Mouse (Mus musculus) hematopoietic multipotent progenitor cell, adult 10-12 weeks (in vitro differentiated cells): ENCODE data around the gene Eaf1. TPM values are rescaled to one million over a fixed set of nuclear protein-coding genes. Genes with fewer than 3 reads are reported as not detected.

Source experiments
- polyA plus RNA-seq: library from polyadenylated mRNA; stranded (reverse); fragments of >175 nt; gene quantifications from 2 replicates; pipeline ENCODE4 v1.2.3, GENCODE M21; 2012; ENCODE audit warnings: low replicate concordance

Gene Eaf1
- 111 and 216 TPM in 2 replicates for polyA plus RNA-seq

DNA sequence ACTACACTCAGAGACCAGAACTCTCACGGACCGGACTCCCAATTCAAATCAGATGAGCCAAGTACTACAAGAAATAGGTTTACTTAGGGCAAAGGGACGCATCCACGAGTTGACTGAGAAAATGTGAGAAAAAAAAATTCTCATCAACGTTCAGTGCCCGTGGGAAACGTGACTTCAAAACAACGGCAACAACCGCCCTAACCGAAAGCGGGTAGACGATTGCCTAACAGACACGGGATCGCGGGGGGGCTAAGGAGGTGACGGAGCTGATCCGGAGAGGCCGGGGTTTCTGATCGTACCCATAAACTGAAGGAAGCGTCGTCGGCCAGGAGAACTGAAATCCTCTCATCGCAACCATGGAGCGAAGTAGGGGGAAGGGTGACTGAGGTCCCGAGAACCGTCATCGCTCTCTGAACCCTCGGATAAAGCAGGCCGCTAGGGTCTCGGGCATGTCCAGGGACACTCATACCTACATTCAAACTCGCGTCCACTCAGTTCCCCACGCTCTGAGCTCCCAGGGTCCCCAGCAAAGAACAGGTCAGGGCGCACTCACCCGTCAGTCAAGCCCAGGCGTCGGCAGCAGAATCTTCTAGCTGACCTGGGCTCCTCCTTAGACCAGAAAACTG is at the start of gene Eaf1:
Eaf1 (plus strand) TSS at position 51 of the 626 bp plus-strand sequence.

DNA sequence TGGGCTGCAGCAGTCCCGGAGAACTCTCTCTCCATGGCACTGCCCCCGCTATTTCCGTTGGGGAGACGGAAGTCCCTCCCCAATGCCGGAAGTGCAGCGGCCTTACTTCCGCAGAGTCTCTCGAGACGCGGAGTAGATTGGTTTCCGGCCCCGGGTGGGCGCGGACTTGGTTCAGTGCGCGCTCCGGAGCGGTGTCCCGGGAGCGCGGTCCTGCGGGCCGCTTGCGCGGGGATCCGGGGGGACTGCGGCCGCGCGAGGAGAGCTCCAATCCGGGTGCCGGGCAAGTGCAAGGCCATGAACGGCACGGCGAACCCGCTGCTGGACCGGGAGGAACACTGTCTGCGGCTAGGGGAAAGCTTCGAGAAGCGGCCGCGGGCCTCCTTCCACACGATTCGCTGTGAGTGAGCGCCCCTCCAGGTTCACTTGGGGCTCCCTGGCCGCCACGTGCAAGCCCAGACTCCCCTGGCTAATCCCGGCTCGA is 816 bp downstream of the Eaf1 start, which contains the start of gene Mettl6:
Mettl6 (minus strand) TSS at position 66 of the 481 bp plus-strand sequence.

Other genes with a start within 250 kb of the Eaf1 start
- 5.3 and 6.3 TPM in 2 replicates for gene Phf7, start 243.1 kb upstream of the Eaf1 start, polyA plus RNA-seq
- gene Bap1, start 242.9 kb upstream of the Eaf1 start, polyA plus RNA-seq = 42.4 and 44.6 TPM in 2 replicates
- gene Dnah1, start 170.5 kb upstream of the Eaf1 start, polyA plus RNA-seq = 0.04 and 0.12 TPM in 2 replicates
- gene Capn7, start 157.8 kb upstream of the Eaf1 start, polyA plus RNA-seq = 7.9 and 10.4 TPM in 2 replicates
- 114 and 163 TPM in 2 replicates for gene Sh3bp5, start 58.3 kb upstream of the Eaf1 start, polyA plus RNA-seq
- gene Mettl6, start 641 bp downstream of the Eaf1 start, polyA plus RNA-seq = 2.1 and 2.4 TPM in 2 replicates
- 0.71 and 2.7 TPM in 2 replicates for gene Colq, start 96.9 kb downstream of the Eaf1 start, polyA plus RNA-seq
- gene Gm49387, start 146.5 kb downstream of the Eaf1 start, polyA plus RNA-seq = not detected in 2 replicates
- 5.1 and 10.1 TPM in 2 replicates for gene Btd, start 146.6 kb downstream of the Eaf1 start, polyA plus RNA-seq
- gene Hacl1, start 146.9 kb downstream of the Eaf1 start, polyA plus RNA-seq = 0.89 and 1.8 TPM in 2 replicates